Mouse (Mus musculus): ENCODE data around the gene Nap1l1. TPM values are rescaled to one million over a fixed set of nuclear protein-coding genes. Genes with fewer than 3 reads are reported as not detected.
"Not testable (repeated sequence)": the region's sequence is repeated elsewhere in the genome, so short reads cannot be mapped to it uniquely, and the experiment has no call there.

The Nap1l1 gene
- polyA plus RNA-seq, 1 experiment from 2014 or later: 133 TPM

DNA sequence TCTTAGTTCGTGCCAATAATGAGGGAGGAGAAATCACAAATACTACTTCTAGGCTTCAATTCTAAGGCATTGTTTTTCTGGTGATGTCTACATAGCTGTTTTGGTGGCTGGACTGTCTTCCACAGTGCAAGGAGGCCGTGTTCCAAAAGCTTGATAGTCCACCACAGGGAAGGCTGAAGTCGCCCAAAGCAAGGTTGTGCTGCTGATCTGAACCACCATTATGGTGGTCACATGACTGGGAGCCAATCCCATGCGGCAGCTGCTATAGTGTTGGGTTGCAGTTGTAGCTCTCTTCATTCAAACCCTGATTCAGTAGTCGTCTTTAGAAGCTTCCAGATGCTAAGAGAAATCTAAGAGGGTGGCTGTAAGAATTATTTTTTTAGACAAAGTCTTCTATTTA lies 6.6 kb downstream of the Nap1l1 start:
- no peak overlapping the region for H3K4me3 ChIP-seq (ENCODE audit: control insufficient read depth in 1 of 2, insufficient read depth in 1 of 2, low read depth in 1 of 2, low read length in 2 of 2)
- H3K4me2 ChIP-seq (ENCODE audit: low read length): no peak overlapping the region
- no peak overlapping the region for H3K9ac ChIP-seq (ENCODE audit: low read length)
- H3K27ac ChIP-seq (replicated peaks in 1 of 2; ENCODE audit: control insufficient read depth in 1 of 2, insufficient read depth in 1 of 2, low read depth in 2 of 2, low read length in 2 of 2): no peak overlapping the region
- H3K27me3 ChIP-seq (ENCODE audit: control insufficient read depth, insufficient read depth, low read length): no peaks in the 10 kb centered on the region
- H3K36me3 ChIP-seq (ENCODE audit: control insufficient read depth, insufficient read depth, low read length): peaks cover 34% of the 10 kb centered on the region
- peaks cover 2 to 20% of the 10 kb centered on the region in 2 experiments; a peak in 3 of 4 replicates for H3K4me1 ChIP-seq (ENCODE audit: control insufficient read depth in 2 of 2, insufficient read depth in 2 of 2, low read length in 2 of 2)
- ATAC-seq (ENCODE audit: insufficient number of reproducible peaks, insufficient read depth, low FRiP score, low read depth): no peak
- 85% methylated on average over 5 of the region's 5 CpGs for WGBS
- no peaks in the 10 kb centered on the region for H3K9me3 ChIP-seq (ENCODE audit: control insufficient read depth, low read length)

DNA sequence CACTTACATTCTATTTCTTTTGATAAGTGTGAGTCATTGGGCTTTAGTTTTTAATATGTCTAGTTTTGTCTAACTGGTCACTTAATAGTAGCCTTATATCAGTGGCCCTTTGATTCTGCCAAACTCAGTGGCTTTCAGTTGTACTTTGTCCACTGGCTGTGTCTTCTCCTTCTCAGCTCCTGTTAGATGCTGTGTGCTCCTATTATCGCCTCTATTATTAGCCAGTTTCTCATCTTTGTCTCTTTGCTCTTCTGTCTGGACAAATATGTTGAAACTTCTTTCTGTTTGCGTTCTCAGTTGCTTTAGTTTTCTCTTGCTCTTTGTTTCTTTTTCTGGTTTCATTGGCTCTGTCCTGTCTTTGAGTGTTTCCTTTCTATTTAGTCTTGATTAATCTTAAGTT lies 9.6 kb downstream of the Nap1l1 start:
- no peak overlapping the region for H3K4me2 ChIP-seq (ENCODE audit: low read length)

DNA sequence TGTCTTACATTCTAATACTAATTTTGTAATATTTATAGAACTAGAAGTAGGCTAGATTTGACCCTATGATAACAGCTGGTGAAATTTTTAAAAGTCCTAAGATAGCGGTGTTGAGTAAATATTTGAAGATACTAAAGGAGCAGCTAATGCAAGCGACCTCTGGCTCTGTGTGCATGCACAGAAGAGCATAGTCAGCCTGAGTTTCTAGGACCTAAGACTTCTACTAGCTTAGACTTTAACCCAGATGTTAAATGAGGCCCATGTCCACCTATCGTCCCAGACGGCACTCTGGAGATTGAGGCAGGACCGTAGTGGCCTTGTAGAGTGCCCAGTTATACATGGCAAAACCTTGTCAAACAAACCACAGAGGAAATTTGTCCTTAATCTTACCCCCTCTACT lies 11.1 kb downstream of the Nap1l1 start:
- Histone ChIP-seq H3K27me3 (ENCODE audit: control insufficient read depth, insufficient read depth, low read length) (no peaks in the 10 kb centered on the region), H3K4me3 (ENCODE audit: control insufficient read depth in 1 of 2, insufficient read depth in 1 of 2, low read depth in 1 of 2, low read length in 2 of 2) (no peak overlapping the region), H3K27ac (replicated peaks in 1 of 2; ENCODE audit: control insufficient read depth in 1 of 2, insufficient read depth in 1 of 2, low read depth in 2 of 2, low read length in 2 of 2) (no peak overlapping the region), H3K9me3 (ENCODE audit: control insufficient read depth, low read length) (no peaks in the 10 kb centered on the region), H3K36me3 (ENCODE audit: control insufficient read depth, insufficient read depth, low read length) (peaks cover 72% of the 10 kb centered on the region), H3K9ac (ENCODE audit: low read length) (no peak overlapping the region), H3K4me1 (ENCODE audit: control insufficient read depth in 2 of 2, insufficient read depth in 2 of 2, low read length in 2 of 2) (peaks cover 0 to 4% of the 10 kb centered on the region in 2 experiments; a peak in 1 of 4 replicates), H3K4me2 (ENCODE audit: low read length) (no peak overlapping the region)
- ATAC-seq (ENCODE audit: insufficient number of reproducible peaks, insufficient read depth, low FRiP score, low read depth): no peak
- WGBS: 70% methylated on average over 5 of the region's 5 CpGs

More for the DNA sequence above, 9.6 kb downstream of the Nap1l1 start:
- no peak overlapping the region for H3K9ac ChIP-seq (ENCODE audit: low read length)
- WGBS: 89% methylated on average over 2 of the region's 2 CpGs
- peaks cover 60% of the 10 kb centered on the region for H3K36me3 ChIP-seq (ENCODE audit: control insufficient read depth, insufficient read depth, low read length)
- no peak overlapping the region for H3K4me3 ChIP-seq (ENCODE audit: control insufficient read depth in 1 of 2, insufficient read depth in 1 of 2, low read depth in 1 of 2, low read length in 2 of 2)
- peaks cover 0 to 4% of the 10 kb centered on the region in 2 experiments; a peak in 1 of 4 replicates for H3K4me1 ChIP-seq (ENCODE audit: control insufficient read depth in 2 of 2, insufficient read depth in 2 of 2, low read length in 2 of 2)
- no peaks in the 10 kb centered on the region for H3K9me3 ChIP-seq (ENCODE audit: control insufficient read depth, low read length)
- no peak for ATAC-seq (ENCODE audit: insufficient number of reproducible peaks, insufficient read depth, low FRiP score, low read depth)
- H3K27ac ChIP-seq (replicated peaks in 1 of 2; ENCODE audit: control insufficient read depth in 1 of 2, insufficient read depth in 1 of 2, low read depth in 2 of 2, low read length in 2 of 2): no peak overlapping the region
- H3K27me3 ChIP-seq (ENCODE audit: control insufficient read depth, insufficient read depth, low read length): no peaks in the 10 kb centered on the region

DNA sequence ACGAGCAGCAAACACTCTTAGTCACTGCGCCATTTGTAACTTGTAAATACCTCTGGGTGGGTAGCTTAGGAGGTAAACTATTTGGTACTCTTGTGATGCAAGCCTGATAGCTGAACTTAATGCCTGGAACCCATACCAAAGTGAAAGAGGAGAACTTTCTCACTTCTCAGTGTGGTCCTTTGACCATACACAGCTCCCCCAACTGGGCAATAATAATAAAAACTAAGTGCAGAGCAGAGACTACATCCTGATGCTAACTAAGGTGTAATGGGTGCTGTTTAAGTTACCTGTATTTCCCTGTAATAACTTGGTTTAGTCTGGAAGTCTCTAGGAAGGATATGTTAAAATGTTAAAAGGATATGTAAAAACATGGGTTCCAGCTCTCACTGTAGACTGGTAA lies 15.8 kb downstream of the Nap1l1 start:
- Histone ChIP-seq H3K4me3 (ENCODE audit: control insufficient read depth in 1 of 2, insufficient read depth in 1 of 2, low read depth in 1 of 2, low read length in 2 of 2) (no peak overlapping the region), H3K4me1 (ENCODE audit: control insufficient read depth in 2 of 2, insufficient read depth in 2 of 2, low read length in 2 of 2) (0 out of 4 replicates have a peak, but pooled peaks cover 0 to 4% of the 10 kb centered on the region in 2 experiments), H3K9me3 (ENCODE audit: control insufficient read depth, low read length) (no peaks in the 10 kb centered on the region), H3K9ac (ENCODE audit: low read length) (no peak overlapping the region), H3K4me2 (ENCODE audit: low read length) (no peak overlapping the region), H3K36me3 (ENCODE audit: control insufficient read depth, insufficient read depth, low read length) (peaks cover 88% of the 10 kb centered on the region), H3K27ac (replicated peaks in 1 of 2; ENCODE audit: control insufficient read depth in 1 of 2, insufficient read depth in 1 of 2, low read depth in 2 of 2, low read length in 2 of 2) (no peak overlapping the region), H3K27me3 (ENCODE audit: control insufficient read depth, insufficient read depth, low read length) (no peaks in the 10 kb centered on the region)
- no peak for ATAC-seq (ENCODE audit: insufficient number of reproducible peaks, insufficient read depth, low FRiP score, low read depth)
- 93% methylated on average over 2 of the region's 2 CpGs for whole genome bisulfite sequencing

DNA sequence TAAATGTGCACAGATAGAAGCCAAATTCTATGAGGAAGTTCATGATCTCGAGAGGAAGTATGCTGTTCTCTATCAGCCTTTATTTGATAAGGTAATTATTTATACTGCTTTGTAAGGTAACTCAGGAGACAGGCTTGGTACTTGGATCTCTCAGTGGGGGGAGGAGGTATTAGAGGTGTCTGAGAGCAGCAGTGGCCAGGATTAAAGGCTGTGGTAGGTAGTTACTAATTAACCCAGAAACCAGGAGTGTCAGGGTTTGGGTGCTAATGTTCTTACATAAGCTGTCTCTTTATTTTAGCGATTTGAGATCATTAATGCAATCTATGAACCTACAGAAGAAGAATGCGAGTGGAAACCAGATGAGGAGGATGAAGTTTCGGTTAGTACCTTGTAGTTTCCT lies 17.1 kb downstream of the Nap1l1 start:
- not testable (repeated sequence) for H3K9me3 ChIP-seq (ENCODE audit: control insufficient read depth, low read length); H3K4me3 ChIP-seq (ENCODE audit: control insufficient read depth in 1 of 2, insufficient read depth in 1 of 2, low read depth in 1 of 2, low read length in 2 of 2); H3K9ac ChIP-seq (ENCODE audit: low read length); H3K4me2 ChIP-seq (ENCODE audit: low read length); H3K27ac ChIP-seq (replicated peaks in 1 of 2; ENCODE audit: control insufficient read depth in 1 of 2, insufficient read depth in 1 of 2, low read depth in 2 of 2, low read length in 2 of 2); ATAC-seq (ENCODE audit: insufficient number of reproducible peaks, insufficient read depth, low FRiP score, low read depth); H3K4me1 ChIP-seq (ENCODE audit: control insufficient read depth in 2 of 2, insufficient read depth in 2 of 2, low read length in 2 of 2); H3K27me3 ChIP-seq (ENCODE audit: control insufficient read depth, insufficient read depth, low read length)
- H3K36me3 ChIP-seq (ENCODE audit: control insufficient read depth, insufficient read depth, low read length): peaks cover 92% of the 10 kb centered on the region
- 85% methylated on average over 4 of the region's 4 CpGs for WGBS

DNA sequence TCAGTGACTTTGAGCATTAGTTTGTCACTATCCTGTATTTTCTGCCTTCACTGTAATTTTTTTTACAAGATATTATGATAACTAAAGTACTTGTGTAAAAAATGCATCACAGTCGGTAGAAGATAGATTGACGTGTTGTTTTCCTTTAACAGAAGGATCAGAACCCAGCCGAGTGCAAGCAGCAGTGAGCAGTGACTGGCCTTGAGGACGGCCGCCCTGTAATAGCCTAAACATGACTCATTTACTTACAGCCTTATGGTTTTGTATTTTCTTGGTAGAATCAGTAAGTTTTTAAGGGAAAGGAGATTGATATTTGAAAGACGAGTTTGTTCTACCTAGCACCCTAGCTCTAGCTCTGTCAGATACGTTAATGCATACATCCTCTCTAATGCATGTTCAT lies 22.9 kb downstream of the Nap1l1 start:
- H3K27ac ChIP-seq (replicated peaks in 1 of 2; ENCODE audit: control insufficient read depth in 1 of 2, insufficient read depth in 1 of 2, low read depth in 2 of 2, low read length in 2 of 2): no peak overlapping the region
- H3K9ac ChIP-seq (ENCODE audit: low read length): no peak overlapping the region
- 87% methylated on average over 7 of the region's 7 CpGs for WGBS
- H3K4me3 ChIP-seq (ENCODE audit: control insufficient read depth in 1 of 2, insufficient read depth in 1 of 2, low read depth in 1 of 2, low read length in 2 of 2): no peak overlapping the region
- no peak overlapping the region for H3K4me2 ChIP-seq (ENCODE audit: low read length)
- no peak for ATAC-seq (ENCODE audit: insufficient number of reproducible peaks, insufficient read depth, low FRiP score, low read depth)
- H3K4me1 ChIP-seq (ENCODE audit: control insufficient read depth in 2 of 2, insufficient read depth in 2 of 2, low read length in 2 of 2): no peaks in the 10 kb centered on the region
- peaks cover 74% of the 10 kb centered on the region for H3K36me3 ChIP-seq (ENCODE audit: control insufficient read depth, insufficient read depth, low read length)
- no peaks in the 10 kb centered on the region for H3K9me3 ChIP-seq (ENCODE audit: control insufficient read depth, low read length)
- no peaks in the 10 kb centered on the region for H3K27me3 ChIP-seq (ENCODE audit: control insufficient read depth, insufficient read depth, low read length)

DNA sequence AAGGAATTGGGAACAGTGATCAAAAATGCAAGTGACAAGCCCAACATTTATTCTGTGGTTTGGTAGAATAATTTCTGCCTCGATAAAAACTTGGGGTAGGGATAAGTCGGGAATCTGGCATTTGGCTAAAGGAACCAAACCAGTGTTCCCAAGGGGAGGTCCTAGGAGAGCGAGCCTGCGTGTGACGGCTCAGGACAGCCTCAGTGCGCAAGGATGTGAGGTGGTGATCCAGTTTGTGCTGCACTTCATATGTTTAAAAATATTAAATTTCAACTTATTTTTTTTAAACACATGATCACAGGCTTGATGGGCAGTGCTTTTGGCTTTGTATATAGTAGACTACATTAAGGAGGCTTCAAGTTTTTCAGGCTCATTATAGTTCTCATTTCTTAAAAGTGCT lies 26.9 kb downstream of the Nap1l1 start:
- no peaks in the 10 kb centered on the region for H3K9me3 ChIP-seq (ENCODE audit: control insufficient read depth, low read length)
- H3K27ac ChIP-seq (replicated peaks in 1 of 2; ENCODE audit: control insufficient read depth in 1 of 2, insufficient read depth in 1 of 2, low read depth in 2 of 2, low read length in 2 of 2): no peak overlapping the region
- WGBS: 77% methylated on average over 6 of the region's 6 CpGs
- no peak overlapping the region for H3K4me3 ChIP-seq (ENCODE audit: control insufficient read depth in 1 of 2, insufficient read depth in 1 of 2, low read depth in 1 of 2, low read length in 2 of 2)
- H3K36me3 ChIP-seq (ENCODE audit: control insufficient read depth, insufficient read depth, low read length): peaks cover 36% of the 10 kb centered on the region
- no peaks in the 10 kb centered on the region for H3K27me3 ChIP-seq (ENCODE audit: control insufficient read depth, insufficient read depth, low read length)
- H3K4me1 ChIP-seq (ENCODE audit: control insufficient read depth in 2 of 2, insufficient read depth in 2 of 2, low read length in 2 of 2): peaks cover 0 to 19% of the 10 kb centered on the region in 2 experiments; a peak in 2 of 4 replicates
- H3K9ac ChIP-seq (ENCODE audit: low read length): no peak overlapping the region
- no peak overlapping the region for H3K4me2 ChIP-seq (ENCODE audit: low read length)
- no peak for ATAC-seq (ENCODE audit: insufficient number of reproducible peaks, insufficient read depth, low FRiP score, low read depth)

DNA sequence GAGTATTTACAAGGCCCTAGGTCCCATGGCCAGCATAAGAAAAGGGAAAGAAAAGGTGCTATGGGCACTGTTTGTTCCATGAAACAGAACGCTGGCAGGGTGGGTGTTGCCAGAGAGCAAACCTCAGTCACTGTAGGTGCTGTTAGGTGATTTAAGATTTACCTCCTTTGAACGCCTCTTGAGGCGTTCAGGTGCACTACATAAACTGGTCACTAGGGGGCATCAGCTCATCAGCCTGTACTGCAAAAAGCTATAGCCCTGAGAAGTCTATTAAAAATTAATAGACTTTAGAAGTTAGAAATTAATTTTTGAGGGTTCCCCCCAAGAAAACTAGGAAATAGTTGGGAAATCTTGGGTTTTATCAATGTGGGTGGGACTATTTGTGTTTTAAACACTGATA lies 30.0 kb downstream of the Nap1l1 start:
- 3% methylated on average over 3 of the region's 3 CpGs for WGBS
- H3K27ac ChIP-seq (replicated peaks in 1 of 2; ENCODE audit: control insufficient read depth in 1 of 2, insufficient read depth in 1 of 2, low read depth in 2 of 2, low read length in 2 of 2): no peak overlapping the region
- peaks cover 4 to 30% of the 10 kb centered on the region in 2 experiments; a peak in 3 of 4 replicates for H3K4me1 ChIP-seq (ENCODE audit: control insufficient read depth in 2 of 2, insufficient read depth in 2 of 2, low read length in 2 of 2)
- H3K4me3 ChIP-seq (ENCODE audit: control insufficient read depth in 1 of 2, insufficient read depth in 1 of 2, low read depth in 1 of 2, low read length in 2 of 2): no peak overlapping the region
- no peak for ATAC-seq (ENCODE audit: insufficient number of reproducible peaks, insufficient read depth, low FRiP score, low read depth)
- no peaks in the 10 kb centered on the region for H3K9me3 ChIP-seq (ENCODE audit: control insufficient read depth, low read length)
- no peak overlapping the region for H3K9ac ChIP-seq (ENCODE audit: low read length)
- no peak overlapping the region for H3K4me2 ChIP-seq (ENCODE audit: low read length)
- no peaks in the 10 kb centered on the region for H3K27me3 ChIP-seq (ENCODE audit: control insufficient read depth, insufficient read depth, low read length)
- H3K36me3 ChIP-seq (ENCODE audit: control insufficient read depth, insufficient read depth, low read length): peaks cover 7% of the 10 kb centered on the region

All from heart, embryonic 14.5 days (tissue).